Mouse (Mus musculus) ES-E14 (cell line): ENCODE measurements around the gene Flywch2. TPM values are rescaled to one million over a fixed set of nuclear protein-coding genes. Genes with fewer than 3 reads are reported as not detected.

Experiments
- DNase-seq: peaks from one replicate; pipeline ENCODE4 v3.0.0-alpha.2; 2013; ENCODE audit warnings: low read depth, low spot score
- H3K27ac ChIP-seq: 2 replicates; pipeline ENCODE4 v1.5.1; 2012; ENCODE audit warnings: low read depth, mild to moderate bottlenecking, low read length, moderate library complexity, mixed read lengths; ENCODE audit not compliant: poor library complexity, insufficient read depth, severe bottlenecking
- H3K36me3 ChIP-seq: 2 replicates; pipeline ENCODE4 v1.6.1; 2012; ENCODE audit warnings: mild to moderate bottlenecking, low read length, moderate library complexity, mixed read lengths; ENCODE audit not compliant: control insufficient read depth, poor library complexity, insufficient read depth, severe bottlenecking
- H3K4me1 ChIP-seq, 2 experiments: fragments of 150-350 bp in 1 of 2; sonication (generic) in 1 of 2; 2 replicates each; pipeline ENCODE4 v1.6.1; 2012; ENCODE audit warnings: low read length in 2 of 2, mild to moderate bottlenecking in 1 of 2, mixed read lengths in 1 of 2; ENCODE audit not compliant: control insufficient read depth in 2 of 2, insufficient read depth in 2 of 2, poor library complexity in 1 of 2
- H3K4me3 ChIP-seq, 2 experiments: fragments of 150-350 bp in 1 of 2; sonication (generic) in 1 of 2; 2 replicates each; pipeline ENCODE4 v1.5.1; 2012; ENCODE audit warnings: low read length in 2 of 2, low read depth in 1 of 2, mild to moderate bottlenecking in 1 of 2, mixed read lengths in 1 of 2; ENCODE audit not compliant: insufficient read depth in 1 of 2, poor library complexity in 1 of 2, severe bottlenecking in 1 of 2
- H3K9ac ChIP-seq: 2 replicates; pipeline ENCODE4 v1.6.1; 2012; ENCODE audit warnings: low read depth, mild to moderate bottlenecking, low read length, mixed read lengths; ENCODE audit not compliant: poor library complexity, insufficient read depth, severe bottlenecking
- H3K9me3 ChIP-seq: fragments of 150-350 bp; sonication (generic); 2 replicates; pipeline ENCODE4 v1.6.1; 2012; ENCODE audit warnings: low read depth, mild to moderate bottlenecking, low read length; ENCODE audit not compliant: control insufficient read depth, insufficient read depth
- CHD2 ChIP-seq: IDR thresholded peaks from 2 replicates; pipeline ENCODE4 v1.6.1; 2014; ENCODE audit warnings: mild to moderate bottlenecking, low read depth, low read length, inconsistent platforms
- HCFC1 ChIP-seq: IDR thresholded peaks from 2 replicates; pipeline ENCODE4 v1.6.1; 2012; ENCODE audit warnings: low read length, inconsistent platforms, borderline replicate concordance; ENCODE audit not compliant: insufficient read depth
- MAFK ChIP-seq: IDR thresholded peaks from 2 replicates; pipeline ENCODE4 v1.6.1; 2014; ENCODE audit warnings: mild to moderate bottlenecking, low read depth, low read length, inconsistent platforms; ENCODE audit not compliant: insufficient read depth
- ZC3H11A ChIP-seq: IDR thresholded peaks from 2 replicates; pipeline ENCODE4 v1.6.1; 2012; ENCODE audit warnings: low read depth, mild to moderate bottlenecking, inconsistent platforms, low read length, borderline replicate concordance
- ZNF384 ChIP-seq: IDR thresholded peaks from 2 replicates; pipeline ENCODE4 v1.6.1; 2012; ENCODE audit warnings: low read depth, low read length, inconsistent platforms
- in situ Hi-C, 2 experiments: fragments of 600-800 bp; cut with MboI; formaldehyde crosslinking; loops; one replicate each; pipeline ENCODE4 v1.15.1; 2025; ENCODE audit warnings: low sequenced_read_pairs in 2 of 2, inconsistent platforms in 1 of 2; ENCODE audit not compliant: unreplicated experiment in 2 of 2
- total RNA-seq: library from RNA; depleted of rRNA; stranded (reverse); fragments of 300-350 nt; gene quantifications from 2 replicates; pipeline ENCODE4 v1.2.3, GENCODE M21; 2012

Gene Flywch2
- total RNA-seq, 1 experiment: 8.0 TPM

DNA sequence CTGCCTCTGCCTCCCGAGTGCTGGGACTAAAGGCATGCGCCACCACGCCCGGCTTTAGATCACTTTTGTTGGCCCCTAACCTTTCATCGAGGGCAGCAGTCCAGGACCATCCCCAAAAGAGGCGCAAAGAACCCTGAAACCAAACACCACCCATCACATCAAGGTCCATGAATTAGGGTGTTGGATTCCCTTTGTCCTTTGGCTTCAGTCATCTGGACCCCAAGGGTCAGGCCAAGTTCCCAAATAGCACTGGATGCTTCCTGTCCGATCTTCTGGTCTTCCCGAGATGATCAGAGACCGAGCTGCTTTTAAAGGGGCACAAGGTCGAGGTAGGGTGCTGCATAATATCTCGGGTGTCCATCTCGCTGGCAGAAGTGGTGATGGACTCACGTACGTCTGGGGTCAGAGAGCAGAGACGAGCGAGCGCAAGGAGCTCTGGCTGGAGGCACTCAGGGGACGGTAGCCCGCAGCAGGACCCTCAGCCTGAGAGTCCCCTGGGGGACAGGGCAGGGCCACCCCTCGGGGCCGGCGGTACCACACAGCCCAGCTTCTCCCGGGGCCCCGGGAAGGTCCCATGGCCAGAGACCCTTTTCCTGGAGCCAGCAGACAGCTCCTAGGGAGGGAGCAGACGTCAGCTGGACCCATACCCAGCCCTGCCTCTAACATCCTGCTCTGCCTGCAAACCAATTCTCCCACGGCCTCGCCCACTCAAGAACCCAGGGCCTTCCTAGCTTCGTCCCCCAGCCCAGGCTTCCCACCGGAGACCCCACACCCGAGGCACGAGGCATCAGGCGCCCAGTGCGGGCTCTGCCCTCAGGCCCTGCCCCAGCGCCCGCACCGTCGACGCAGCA lies 44.3 kb downstream of the Flywch2 start:
- DNase-seq: no peak
- peaks cover 2% of the 10 kb centered on the region; the same call in 1 of the 2 replicates for H3K36me3 ChIP-seq
- no peak for TF ChIP-seq HCFC1
- in situ Hi-C loops: no loop called here
- no peaks in the 10 kb centered on the region for H3K9me3 ChIP-seq
- peaks cover 0 to 23% of the 10 kb centered on the region in 2 experiments; a peak in 1 of 4 replicates for H3K4me1 ChIP-seq
- H3K9ac ChIP-seq: no peak overlapping the region
- H3K4me3 ChIP-seq: peak overlapping the region; percentile 24 to 28; a peak in 2 of 4 replicates
- no peak overlapping the region for H3K27ac ChIP-seq

DNA sequence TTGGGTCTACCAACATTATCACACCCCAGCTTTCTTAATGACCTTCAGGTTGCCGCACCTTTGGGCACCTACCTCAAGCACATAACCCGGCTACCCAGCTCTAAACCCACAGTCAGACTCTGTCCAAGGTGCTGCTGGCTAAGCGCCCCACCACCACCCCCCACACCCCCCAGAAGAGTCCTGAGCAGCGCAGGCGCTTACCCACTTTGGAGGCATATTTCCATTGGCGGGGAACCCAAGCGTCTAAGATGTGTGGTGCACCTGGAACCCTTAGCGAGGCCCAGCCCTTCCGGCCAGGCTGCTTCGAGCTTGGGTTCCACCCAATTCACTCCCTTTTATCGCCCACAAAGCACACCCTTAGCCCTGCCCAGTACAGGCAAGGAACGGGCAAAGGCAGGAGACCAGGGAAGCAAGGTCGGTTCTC lies 45.3 kb downstream of the Flywch2 start, which contains the start of gene Paqr4:
Gene Paqr4, minus strand, starts transcription at position 270 of the 424 bp plus-strand sequence.
- peaks cover 0 to 20% of the 10 kb centered on the region in 2 experiments; a peak in 1 of 4 replicates for H3K4me1 ChIP-seq
- no peak for DNase-seq
- H3K9ac ChIP-seq: peak within 1 kb of the TSS; percentile 45
- H3K4me3 ChIP-seq: peak within 1 kb of the TSS; percentile 66 to 80
- H3K27ac ChIP-seq: no peak within 1 kb of the TSS
- in situ Hi-C loops: no loop called here
- H3K9me3 ChIP-seq: no peaks in the 10 kb centered on the region
- TF ChIP-seq CHD2 (no peak), ZNF384 (no peak), ZC3H11A (no peak), MAFK (no peak), HCFC1 (no peak)
- peaks cover 4% of the 10 kb centered on the region; the same call in 1 of the 2 replicates for H3K36me3 ChIP-seq

DNA sequence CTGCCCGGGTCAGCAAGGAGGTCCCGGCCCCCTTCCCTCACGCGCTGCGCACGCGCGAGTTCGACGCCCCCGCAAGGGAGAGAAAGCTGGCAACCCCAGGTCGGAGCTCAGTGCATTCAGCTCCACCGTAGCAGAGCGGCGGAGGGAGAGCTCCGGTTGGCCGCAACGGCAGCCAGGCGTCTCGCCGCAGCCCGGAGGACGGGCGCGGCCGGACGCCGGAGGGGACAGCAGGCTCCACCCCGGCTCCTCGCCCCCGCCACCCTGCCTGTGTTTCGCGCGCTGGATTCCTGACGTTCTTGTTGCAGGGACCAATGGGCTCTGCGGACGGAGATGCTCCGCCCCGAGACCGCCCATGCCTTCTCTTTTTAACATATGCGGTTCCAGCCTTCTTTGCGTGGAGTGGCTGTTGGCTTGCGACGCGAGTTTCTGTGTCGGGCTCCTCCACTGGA lies 45.7 kb downstream of the Flywch2 start:
- Histone ChIP-seq H3K9me3 (no peaks in the 10 kb centered on the region), H3K36me3 (peaks cover 4% of the 10 kb centered on the region; the same call in 1 of the 2 replicates), H3K9ac (peak overlapping the region; percentile 45), H3K27ac (no peak overlapping the region), H3K4me1 (peaks cover 0 to 18% of the 10 kb centered on the region in 2 experiments; a peak in 1 of 4 replicates), H3K4me3 (peak overlapping the region; percentile 66 to 80)
- TF ChIP-seq ZC3H11A: no peak
- TF ChIP-seq CHD2: no peak
- no peak for TF ChIP-seq MAFK
- no peak for TF ChIP-seq ZNF384
- no peak for TF ChIP-seq HCFC1
- DNase-seq: peak; percentile 62
- in situ Hi-C loops: no loop called here

DNA sequence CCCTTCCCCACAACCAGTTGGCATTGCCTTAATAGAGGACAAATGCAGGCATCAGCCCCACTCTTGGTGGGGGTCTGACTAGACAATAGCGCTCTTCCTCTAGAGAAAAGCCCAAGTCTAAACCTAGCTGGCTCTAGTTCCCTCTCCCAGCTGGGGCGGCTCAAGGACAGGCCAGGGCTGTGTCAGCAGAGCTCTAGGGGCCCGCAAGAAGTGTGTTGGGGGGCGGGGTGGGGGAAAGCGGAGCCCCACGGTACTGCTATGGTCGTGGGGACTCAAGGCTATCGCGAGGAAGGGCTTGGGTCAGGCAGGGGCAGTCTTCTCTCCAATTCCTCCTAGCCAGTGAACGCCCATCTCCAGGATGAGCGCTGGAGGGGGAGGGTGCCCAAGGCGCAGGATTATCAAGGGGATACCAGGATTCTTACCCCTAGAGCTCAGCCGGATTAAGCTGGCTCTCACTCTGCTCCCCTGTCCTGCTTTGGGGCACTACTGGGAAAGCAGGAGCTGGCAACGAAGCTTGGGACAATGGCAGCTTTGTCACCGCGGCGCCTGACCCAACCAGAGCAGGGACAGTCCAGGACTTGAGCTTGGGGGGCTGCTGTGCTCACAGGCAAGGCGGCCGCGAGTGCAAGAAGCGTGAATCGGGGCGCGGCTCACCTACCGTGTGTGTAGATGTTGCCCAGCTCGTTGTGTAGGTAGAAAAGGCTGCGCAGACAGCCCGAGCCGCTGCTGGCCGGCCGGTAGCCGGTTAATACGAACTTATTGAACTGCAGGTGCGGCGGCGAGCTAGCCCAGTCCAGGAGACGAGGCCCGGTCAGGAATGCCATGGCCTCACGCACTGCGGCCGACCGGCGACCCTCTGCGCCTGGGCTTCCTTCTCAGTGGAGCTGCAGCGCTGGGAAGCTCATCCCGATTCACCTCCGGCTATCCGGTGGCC lies 46.4 kb downstream of the Flywch2 start:
- no peak for DNase-seq
- H3K36me3 ChIP-seq: peaks cover 4% of the 10 kb centered on the region; the same call in 1 of the 2 replicates
- no peak overlapping the region for H3K27ac ChIP-seq

More for the DNA sequence above, 46.4 kb downstream of the Flywch2 start:
- Histone ChIP-seq H3K4me1 (peaks cover 0 to 12% of the 10 kb centered on the region in 2 experiments; a peak in 1 of 4 replicates), H3K9me3 (no peaks in the 10 kb centered on the region), H3K4me3 (peak overlapping the region; percentile 66 to 80), H3K9ac (peak overlapping the region; percentile 45)
- no peak for TF ChIP-seq HCFC1
- no peak for TF ChIP-seq ZNF384
- no peak for TF ChIP-seq MAFK
- no peak for TF ChIP-seq ZC3H11A
- TF ChIP-seq CHD2: peak; percentile 19; the same call in 1 of the 2 replicates
- in situ Hi-C loops: no loop called here
